Mouse (Mus musculus): ENCODE measurements at regions not wholly inside any gene's neighbourhood (a gene's known extent, or its start where the extent isn't known, plus 50 kb on each side); places are given as distances from the start of the nearest gene placed in this dataset.

DNA sequence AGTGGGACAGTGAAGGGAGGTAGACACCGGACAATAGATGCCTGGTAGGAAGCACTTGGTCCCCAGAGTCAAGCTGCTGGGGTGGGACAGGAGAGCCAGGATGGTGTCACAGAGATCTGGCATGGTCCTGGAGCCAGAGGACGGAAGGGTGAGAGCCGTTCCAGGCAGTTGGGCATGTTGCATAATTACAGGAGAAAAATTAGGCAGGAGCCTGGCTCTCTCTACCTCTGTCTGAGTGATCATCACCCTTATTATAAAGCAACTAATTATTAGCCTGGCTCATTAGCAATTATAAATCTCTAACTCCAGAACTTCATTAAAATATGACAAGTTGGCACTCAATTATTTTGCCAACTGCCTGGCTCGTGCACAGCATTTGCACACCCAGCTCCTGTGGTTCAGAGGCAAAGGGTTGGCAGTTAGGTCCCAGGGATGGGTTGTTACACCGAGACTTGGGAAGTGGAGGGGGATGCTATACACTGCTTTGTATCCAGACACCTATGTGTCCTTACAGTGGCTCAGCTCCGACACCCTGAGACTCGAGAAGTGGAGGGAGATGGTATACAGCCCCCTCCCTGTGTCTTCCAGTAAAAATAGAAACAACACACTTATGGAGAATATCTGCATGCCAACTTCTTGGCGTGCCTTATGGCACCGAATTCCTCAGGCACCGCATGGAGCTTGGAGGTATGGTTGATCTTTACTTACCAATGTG, 203.7 kb upstream of the Sdk2 start:
- Histone ChIP-seq H3K4me1 (no peaks in the 10 kb centered on the region), H3K9ac (no peak overlapping the region), H3K9me3 (no peaks in the 10 kb centered on the region), H3K4me3 (no peak overlapping the region), H3K27ac (no peak overlapping the region), H3K36me3 (replicated peaks) (no peaks in the 10 kb centered on the region), H3K27me3 (replicated peaks) (no peaks in the 10 kb centered on the region), H3K4me2 (no peak overlapping the region)
- ATAC-seq (replicated peaks), result no peak
- WGBS, result 81% methylated on average over 10 of the region's 10 CpGs

DNA sequence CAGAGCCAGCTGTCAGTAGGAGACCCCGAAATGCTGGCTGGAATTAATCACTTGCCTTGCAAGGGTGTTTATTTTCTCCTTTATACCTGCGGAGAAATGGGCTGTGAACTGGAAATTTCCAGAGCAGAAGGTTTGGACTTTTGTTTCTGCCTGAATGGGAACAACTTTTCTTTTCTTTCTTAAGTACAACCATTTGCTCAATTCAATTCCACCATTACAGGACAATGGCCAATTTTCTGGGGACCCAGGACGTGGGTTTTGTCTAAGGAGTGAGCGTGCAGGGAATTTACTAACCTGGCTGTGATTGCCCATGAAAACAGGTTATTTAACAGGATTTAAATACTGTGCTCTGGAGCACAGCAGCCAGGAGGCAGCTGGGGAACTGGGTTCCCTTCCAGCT, 195.1 kb upstream of the Sdk2 start:
- Histone ChIP-seq H3K4me3 (no peak overlapping the region), H3K4me2 (no peak overlapping the region), H3K4me1 (no peaks in the 10 kb centered on the region), H3K9me3 (no peaks in the 10 kb centered on the region), H3K27ac (no peak overlapping the region), H3K27me3 (replicated peaks) (no peaks in the 10 kb centered on the region), H3K9ac (no peak overlapping the region), H3K36me3 (replicated peaks) (no peaks in the 10 kb centered on the region)
- ATAC-seq (replicated peaks), result no peak
- whole genome bisulfite sequencing, result 50% methylated on average over 4 of the region's 4 CpGs

DNA sequence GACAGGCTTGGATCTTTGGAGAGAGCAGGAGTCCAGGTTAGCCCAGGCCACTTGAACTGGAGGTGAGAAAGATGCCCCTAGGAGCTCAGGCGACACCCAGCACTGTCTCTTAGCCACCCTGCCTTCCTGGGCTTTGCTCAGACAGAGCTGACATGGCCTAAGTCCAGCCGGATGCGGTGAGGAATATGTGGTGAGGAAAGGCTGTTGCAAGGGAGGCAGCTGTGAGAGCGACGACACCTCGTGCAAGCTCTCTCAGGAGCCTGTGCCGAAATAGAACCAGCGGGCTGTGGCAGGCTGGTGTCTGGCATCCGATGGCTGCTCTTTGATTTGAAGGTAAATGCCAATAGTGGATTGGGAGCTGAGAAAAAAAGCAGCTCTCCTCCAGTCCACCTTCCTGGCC, 191.4 kb upstream of the Sdk2 start:
- Histone ChIP-seq H3K27ac (no peak overlapping the region), H3K4me3 (no peak overlapping the region), H3K4me2 (no peak overlapping the region), H3K27me3 (replicated peaks) (no peaks in the 10 kb centered on the region), H3K9ac (no peak overlapping the region), H3K9me3 (no peaks in the 10 kb centered on the region), H3K4me1 (no peaks in the 10 kb centered on the region), H3K36me3 (replicated peaks) (no peaks in the 10 kb centered on the region)
- WGBS, result 85% methylated on average over 9 of the region's 9 CpGs
- ATAC-seq (replicated peaks), result no peak

DNA sequence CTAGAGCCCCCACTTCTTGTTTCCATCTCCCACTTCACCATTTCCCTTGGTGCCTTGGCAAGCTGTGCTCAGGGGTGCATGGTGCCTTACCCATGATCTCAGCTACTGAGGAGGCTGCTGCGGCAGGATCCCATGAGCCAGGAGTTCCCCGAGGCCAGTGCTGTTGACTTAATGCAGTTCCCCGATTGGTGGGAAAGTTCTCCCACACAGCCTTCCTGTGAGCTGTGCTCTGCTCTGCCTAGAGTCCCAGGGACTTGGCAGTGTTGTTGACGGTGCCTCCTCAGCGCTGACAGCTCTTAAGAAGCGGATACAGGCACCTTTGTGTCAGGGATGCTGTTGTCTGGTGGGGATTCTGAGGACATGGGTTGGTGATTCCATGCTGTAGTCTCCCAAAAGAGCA, 190.9 kb upstream of the Sdk2 start:
- Histone ChIP-seq H3K9me3 (no peaks in the 10 kb centered on the region), H3K4me1 (0 out of 2 replicates have a peak, but pooled peaks cover 3% of the 10 kb centered on the region), H3K9ac (no peak overlapping the region), H3K27me3 (replicated peaks) (no peaks in the 10 kb centered on the region), H3K27ac (no peak overlapping the region), H3K4me3 (no peak overlapping the region), H3K4me2 (no peak overlapping the region), H3K36me3 (replicated peaks) (no peaks in the 10 kb centered on the region)
- no peak for ATAC-seq (replicated peaks)
- WGBS, result 72% methylated on average over 6 of the region's 6 CpGs

DNA sequence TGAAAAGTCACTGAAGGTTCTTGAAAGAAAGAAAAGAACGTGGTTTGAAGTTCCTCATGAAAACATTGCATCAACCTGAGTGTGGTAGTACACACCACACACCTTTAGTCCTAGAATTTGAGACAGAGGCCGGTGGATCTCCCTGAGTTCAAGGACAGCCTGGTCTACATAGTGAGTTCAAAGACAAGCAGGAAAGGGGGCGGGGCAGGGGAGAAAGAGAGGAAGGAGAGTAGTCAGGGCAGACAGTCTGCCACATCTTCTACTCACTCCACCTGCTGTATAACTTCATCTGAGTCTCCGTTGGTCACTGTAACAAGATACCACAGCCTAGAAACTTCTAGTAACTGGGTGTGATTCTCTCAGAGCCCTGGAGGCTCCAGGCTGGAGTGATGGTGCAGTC, 190.2 kb upstream of the Sdk2 start:
- H3K9me3 ChIP-seq, result no peaks in the 10 kb centered on the region
- H3K27me3 ChIP-seq (replicated peaks), result no peaks in the 10 kb centered on the region
- no peak overlapping the region for H3K4me2 ChIP-seq
- 78% methylated on average over 4 of the region's 4 CpGs for WGBS
- no peak overlapping the region for H3K9ac ChIP-seq
- no peaks in the 10 kb centered on the region for H3K36me3 ChIP-seq (replicated peaks)
- no peak overlapping the region for H3K27ac ChIP-seq
- H3K4me1 ChIP-seq, result 0 out of 2 replicates have a peak, but pooled peaks cover 3% of the 10 kb centered on the region
- no peak for ATAC-seq (replicated peaks)
- no peak overlapping the region for H3K4me3 ChIP-seq

DNA sequence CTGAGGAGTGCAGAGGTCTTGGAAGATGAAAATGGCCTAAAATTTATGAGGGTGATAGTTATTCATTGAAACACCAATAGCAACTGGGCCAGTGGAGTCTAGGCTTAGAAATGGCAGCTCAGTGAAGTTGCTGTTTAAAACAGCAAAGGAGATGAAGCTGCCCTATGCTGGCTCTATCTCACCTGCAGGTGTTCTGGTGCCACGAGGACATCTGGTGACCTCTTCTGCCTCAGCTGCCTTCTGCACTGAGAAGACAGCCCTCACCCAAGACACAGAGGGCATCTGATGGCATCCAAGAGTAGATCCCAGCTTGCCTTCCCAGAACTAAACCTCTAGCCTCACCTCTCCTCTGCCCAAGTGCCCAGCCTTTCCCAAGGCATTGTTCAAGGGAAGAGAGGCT, 187.5 kb upstream of the Sdk2 start:
- no peak overlapping the region for H3K4me3 ChIP-seq
- no peak overlapping the region for H3K27ac ChIP-seq
- H3K9ac ChIP-seq, result no peak overlapping the region
- H3K4me2 ChIP-seq, result no peak overlapping the region
- no peaks in the 10 kb centered on the region for H3K9me3 ChIP-seq
- H3K4me1 ChIP-seq, result 0 out of 2 replicates have a peak, but pooled peaks cover 3% of the 10 kb centered on the region
- 96% methylated on average over 1 of the region's 1 CpGs for WGBS
- no peak for ATAC-seq (replicated peaks)
- no peaks in the 10 kb centered on the region for H3K36me3 ChIP-seq (replicated peaks)
- H3K27me3 ChIP-seq (replicated peaks), result no peaks in the 10 kb centered on the region

DNA sequence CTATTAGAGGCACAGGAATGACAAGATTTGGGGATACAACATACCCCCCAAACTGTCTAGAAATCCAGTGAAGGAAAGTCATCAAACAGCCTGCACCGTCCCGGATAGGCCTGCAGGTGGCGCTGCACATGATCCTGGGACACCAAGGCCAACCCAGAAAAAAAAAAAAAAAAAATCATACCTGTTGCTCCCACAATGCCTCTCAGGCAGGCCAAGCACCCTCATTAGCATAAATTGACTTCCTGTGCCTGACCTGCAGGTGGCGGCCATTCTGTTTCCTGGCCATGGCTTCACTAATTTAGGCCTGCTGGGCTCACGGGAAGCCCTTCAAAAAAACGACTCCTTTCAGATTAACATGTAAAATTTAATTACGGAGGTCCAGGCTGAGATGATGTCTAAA, 184.8 kb upstream of the Sdk2 start:
- H3K4me3 ChIP-seq, result no peak overlapping the region
- no peaks in the 10 kb centered on the region for H3K9me3 ChIP-seq
- peaks cover 9% of the 10 kb centered on the region; the same call in 1 of the 2 replicates for H3K4me1 ChIP-seq
- 49% methylated on average over 7 of the region's 7 CpGs for WGBS
- no peak overlapping the region for H3K9ac ChIP-seq
- no peak for ATAC-seq (replicated peaks)
- H3K27ac ChIP-seq, result no peak overlapping the region
- no peaks in the 10 kb centered on the region for H3K36me3 ChIP-seq (replicated peaks)
- no peak overlapping the region for H3K4me2 ChIP-seq
- H3K27me3 ChIP-seq (replicated peaks), result no peaks in the 10 kb centered on the region

DNA sequence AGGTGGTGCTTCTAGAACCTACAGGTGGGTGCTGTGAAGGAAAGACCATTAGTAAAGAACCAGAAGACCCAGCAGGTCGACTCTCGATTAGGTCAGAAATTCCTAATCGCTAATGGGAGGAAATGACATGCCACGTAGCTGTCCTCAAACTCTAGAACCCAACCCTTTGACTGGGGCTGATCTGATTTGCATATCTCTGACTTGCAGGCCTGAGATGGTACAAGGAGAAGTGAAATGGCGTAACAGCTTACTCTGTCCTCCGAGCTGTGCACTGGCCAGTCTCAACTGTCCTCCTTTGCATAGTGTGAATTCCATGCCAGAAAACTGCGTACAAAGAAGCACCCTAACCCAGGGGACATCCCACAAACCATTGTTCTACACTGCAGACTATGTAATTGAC, 182.4 kb upstream of the Sdk2 start:
- Histone ChIP-seq H3K27ac (no peak overlapping the region), H3K9me3 (no peaks in the 10 kb centered on the region), H3K27me3 (replicated peaks) (no peaks in the 10 kb centered on the region), H3K36me3 (replicated peaks) (no peaks in the 10 kb centered on the region), H3K4me1 (peaks cover 13% of the 10 kb centered on the region; the same call in 1 of the 2 replicates), H3K4me2 (no peak overlapping the region), H3K4me3 (no peak overlapping the region), H3K9ac (no peak overlapping the region)
- 73% methylated on average over 7 of the region's 7 CpGs for WGBS
- ATAC-seq (replicated peaks), result no peak

DNA sequence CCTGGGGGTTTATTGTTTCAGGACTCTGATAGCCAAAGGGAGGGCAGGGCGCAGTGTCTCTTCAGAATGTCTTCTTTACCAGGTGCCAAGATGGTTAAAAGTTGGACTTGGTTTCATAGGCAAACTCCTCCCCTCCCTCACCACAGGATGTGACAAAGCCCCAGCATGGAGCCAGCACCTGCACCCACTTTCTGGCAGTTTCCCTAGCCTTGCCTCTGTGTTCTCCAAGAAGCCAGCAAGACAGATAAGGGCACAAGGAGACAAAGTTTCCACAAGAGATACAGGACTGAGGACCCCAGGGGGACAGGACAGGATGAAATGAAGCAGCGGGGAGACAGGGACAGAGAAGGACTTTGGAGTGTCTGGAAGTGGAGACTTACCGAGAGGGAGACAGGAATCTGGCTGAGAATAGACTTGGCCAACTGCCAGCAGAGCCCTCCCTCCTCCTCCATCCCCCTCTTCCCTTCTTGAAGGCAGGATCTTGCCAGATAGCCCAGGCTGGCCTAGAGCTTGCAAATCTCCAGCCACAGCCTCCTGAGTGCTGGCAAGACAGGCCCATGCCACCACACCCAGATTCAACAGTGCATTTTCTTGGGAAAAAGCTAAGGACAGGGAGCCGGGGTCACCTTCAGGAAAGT, 181.5 kb upstream of the Sdk2 start:
- no peak overlapping the region for H3K4me2 ChIP-seq
- 69% methylated on average over 4 of the region's 4 CpGs for WGBS
- ATAC-seq (replicated peaks), result no peak
- no peak overlapping the region for H3K27ac ChIP-seq
- H3K4me3 ChIP-seq, result no peak overlapping the region
- H3K27me3 ChIP-seq (replicated peaks), result no peaks in the 10 kb centered on the region
- no peak overlapping the region for H3K9ac ChIP-seq
- no peaks in the 10 kb centered on the region for H3K9me3 ChIP-seq
- no peaks in the 10 kb centered on the region for H3K36me3 ChIP-seq (replicated peaks)
- peaks cover 13% of the 10 kb centered on the region; the same call in 1 of the 2 replicates for H3K4me1 ChIP-seq

DNA sequence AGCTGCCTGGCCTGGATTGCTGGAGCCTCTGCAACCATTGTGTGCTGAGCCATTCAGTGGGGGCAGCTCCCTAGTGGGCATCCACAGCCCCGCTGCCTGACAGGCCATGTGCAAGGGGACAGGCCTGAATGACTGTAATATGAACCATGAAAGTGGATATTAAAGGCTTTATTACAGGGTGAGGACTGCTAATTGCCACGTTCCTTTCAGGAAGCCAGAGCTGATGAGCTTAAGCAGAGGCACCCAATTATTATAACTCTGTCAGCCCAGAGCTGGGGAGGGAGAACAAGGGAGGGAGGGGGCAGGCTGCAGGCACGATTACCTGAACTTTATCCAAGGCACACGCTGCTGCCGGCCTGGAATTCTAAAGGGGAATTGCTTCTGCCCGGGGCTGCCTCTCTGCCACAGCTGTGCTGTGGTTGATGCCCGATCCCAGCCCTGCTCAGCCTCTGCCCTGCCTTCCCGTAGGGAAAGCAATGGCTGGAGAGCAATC, 172.5 kb upstream of the Sdk2 start:
- no peak overlapping the region for H3K9ac ChIP-seq
- H3K27ac ChIP-seq, result peak overlapping the region; percentile 51
- no peak overlapping the region for H3K4me2 ChIP-seq
- no peak overlapping the region for H3K4me3 ChIP-seq
- WGBS, result 12% methylated on average over 8 of the region's 8 CpGs
- no peaks in the 10 kb centered on the region for H3K36me3 ChIP-seq (replicated peaks)
- H3K4me1 ChIP-seq, result peaks cover 15% of the 10 kb centered on the region
- H3K27me3 ChIP-seq (replicated peaks), result 0 out of 2 replicates have a peak, but pooled peaks cover 4% of the 10 kb centered on the region
- ATAC-seq (replicated peaks), result peak; percentile 71
- H3K9me3 ChIP-seq, result no peaks in the 10 kb centered on the region

DNA sequence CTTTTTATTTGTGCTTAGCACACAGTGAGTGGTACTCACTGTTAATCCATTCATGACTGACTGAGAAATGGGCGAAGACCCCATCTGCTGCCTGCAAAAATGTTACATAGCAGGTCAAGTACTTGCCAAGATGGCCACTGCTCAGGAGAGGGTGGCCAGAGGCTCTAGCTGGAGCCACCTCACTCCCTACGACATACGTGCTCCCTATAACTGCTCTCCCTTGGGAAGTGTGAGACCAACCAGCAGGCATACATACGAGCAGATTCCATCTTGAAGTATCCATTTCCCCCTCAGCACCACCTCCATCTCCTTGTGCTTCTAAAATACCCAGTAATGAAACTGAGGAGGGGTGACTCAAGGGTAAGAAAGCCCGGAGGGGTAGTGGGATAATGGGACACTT, 172.0 kb upstream of the Sdk2 start:
- no peak for ATAC-seq (replicated peaks)

DNA sequence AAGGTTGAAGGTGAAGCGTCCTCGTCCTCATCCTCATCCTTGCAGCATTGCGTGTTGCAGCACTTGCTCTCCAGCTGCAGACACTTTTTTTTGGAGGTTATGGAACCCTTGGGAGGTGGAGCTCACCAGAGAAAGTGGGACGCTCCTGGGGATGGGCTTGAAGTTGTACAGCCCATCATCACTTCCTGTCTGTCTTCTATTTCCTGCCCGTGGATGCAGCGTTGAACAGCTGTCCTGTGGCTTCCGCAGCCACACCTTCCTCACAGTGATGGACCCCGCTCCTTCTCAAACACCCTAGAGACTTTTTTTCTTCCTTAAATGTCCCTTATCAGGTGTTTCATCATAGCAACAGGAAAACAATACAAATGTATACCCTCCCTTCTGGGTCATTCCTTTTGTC, 171.5 kb upstream of the Sdk2 start:
- H3K9ac ChIP-seq, result no peak overlapping the region
- no peak for ATAC-seq (replicated peaks)
- no peaks in the 10 kb centered on the region for H3K36me3 ChIP-seq (replicated peaks)
- no peaks in the 10 kb centered on the region for H3K9me3 ChIP-seq
- H3K4me1 ChIP-seq, result peaks cover 24% of the 10 kb centered on the region
- no peak overlapping the region for H3K4me2 ChIP-seq
- H3K27ac ChIP-seq, result no peak overlapping the region
- 0 out of 2 replicates have a peak, but pooled peaks cover 4% of the 10 kb centered on the region for H3K27me3 ChIP-seq (replicated peaks)
- H3K4me3 ChIP-seq, result no peak overlapping the region
- 91% methylated on average over 8 of the region's 8 CpGs for WGBS

More for the DNA sequence above, 172.0 kb upstream of the Sdk2 start:
- H3K4me3 ChIP-seq, result no peak overlapping the region
- no peak overlapping the region for H3K9ac ChIP-seq
- H3K4me1 ChIP-seq, result peaks cover 21% of the 10 kb centered on the region
- H3K36me3 ChIP-seq (replicated peaks), result no peaks in the 10 kb centered on the region
- 0 out of 2 replicates have a peak overlapping the region, but pooled peaks have one; percentile 51 for H3K27ac ChIP-seq
- WGBS, result 57% methylated on average over 5 of the region's 5 CpGs
- H3K4me2 ChIP-seq, result no peak overlapping the region
- no peaks in the 10 kb centered on the region for H3K9me3 ChIP-seq
- H3K27me3 ChIP-seq (replicated peaks), result 0 out of 2 replicates have a peak, but pooled peaks cover 4% of the 10 kb centered on the region

DNA sequence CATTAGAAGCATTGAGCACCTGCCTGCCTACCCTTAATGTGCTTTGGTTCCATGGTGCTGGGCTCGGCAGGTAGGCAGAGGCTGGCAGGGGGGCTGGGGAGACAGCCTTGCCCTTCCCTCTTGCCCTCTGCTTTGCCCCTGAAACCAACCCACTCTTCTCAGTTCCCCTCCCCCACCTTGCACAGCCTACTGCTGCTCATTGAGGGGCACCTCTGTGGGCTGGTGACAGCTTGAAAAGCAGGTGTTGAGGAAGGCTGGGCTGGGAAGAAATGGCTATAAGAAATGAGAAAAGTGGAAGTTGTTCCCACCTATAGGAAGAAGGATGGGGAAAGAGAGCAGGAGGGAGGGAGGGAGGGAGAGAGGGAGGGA, 167.7 kb upstream of the Sdk2 start:
- Histone ChIP-seq H3K4me3 (no peak overlapping the region), H3K27ac (0 out of 2 replicates have a peak overlapping the region, but pooled peaks have one; percentile 48), H3K9ac (no peak overlapping the region), H3K36me3 (replicated peaks) (no peaks in the 10 kb centered on the region), H3K4me1 (peaks cover 24% of the 10 kb centered on the region), H3K9me3 (no peaks in the 10 kb centered on the region), H3K4me2 (0 out of 2 replicates have a peak overlapping the region, but pooled peaks have one; percentile 11), H3K27me3 (replicated peaks) (no peaks in the 10 kb centered on the region)
- WGBS, result 47% methylated on average over 1 of the region's 1 CpGs
- ATAC-seq (replicated peaks), result no peak
